ENCODE assay signal across 8 mouse cellular contexts in the genomic region with DNA sequence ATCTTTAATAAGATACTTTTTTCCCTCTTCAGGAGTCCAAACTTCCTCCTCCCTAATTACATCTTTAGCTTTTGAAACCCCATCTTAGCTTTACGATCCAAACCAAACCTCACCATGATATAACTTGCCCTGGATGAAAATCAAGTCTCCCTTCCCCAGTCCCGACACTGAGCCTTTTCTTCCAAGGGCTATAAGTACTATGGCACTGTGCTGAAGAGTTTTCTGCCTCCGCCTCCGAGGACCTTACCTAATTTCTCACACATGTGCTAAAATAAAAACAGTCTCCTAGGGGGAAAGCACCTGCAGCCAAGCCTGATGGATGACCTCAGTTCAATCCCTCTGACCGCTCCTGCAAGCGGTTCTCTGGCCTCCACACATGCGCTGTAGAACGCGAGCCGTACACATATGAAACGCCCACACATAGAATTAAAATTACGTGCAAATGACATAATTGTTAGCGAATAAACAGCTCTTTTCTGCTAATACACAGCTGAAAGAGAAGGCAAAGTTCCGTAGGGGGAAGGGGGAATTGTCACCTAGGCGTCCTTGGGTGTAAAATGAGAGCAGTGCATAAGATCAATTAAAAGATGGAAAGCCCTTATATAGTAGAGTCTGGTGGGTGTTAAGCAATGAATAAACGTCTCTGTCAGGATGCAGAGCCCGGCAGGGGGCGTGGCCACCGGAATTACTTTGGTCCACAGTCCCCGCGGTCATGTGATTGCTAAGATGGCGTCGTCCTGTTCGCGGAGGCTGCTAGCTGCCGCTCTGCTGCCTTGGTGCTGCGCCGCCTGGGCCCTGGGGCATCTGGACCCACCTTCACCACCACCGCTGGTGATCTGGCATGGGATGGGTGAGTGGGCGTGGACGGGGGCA. TPM values are rescaled to one million over a fixed set of nuclear protein-coding genes. Genes with fewer than 3 reads are reported as not detected.
A peak's percentile ranks its signal among the peaks of the same experiment; 100 is the strongest.
DNase-seq lines count a peak whose midpoint lies in the region; ATAC-seq lines count a peak whose summit lies in the region.

A gene (plus strand): TSS at position 713 of the 873 bp plus-strand sequence.

- peak within 1 kb of the TSS; percentile 89 for H3K4me3 ChIP-seq in heart, embryonic 13.5 days
- H3K4me3 ChIP-seq in liver, embryonic 12.5 days, result peak within 1 kb of the TSS; percentile 68
- peak within 1 kb of the TSS; percentile 88 for H3K4me3 ChIP-seq in stomach, embryonic 15.5 days (replicated peaks)

- peak; percentile 92 for ATAC-seq in erythroid progenitor cell, adult 5-6 weeks (replicated peaks; ENCODE audit: low FRiP score, poor library complexity, severe bottlenecking)
- ATAC-seq in heart, embryonic 13.5 days (ENCODE audit: extremely low read depth, insufficient number of reproducible peaks, low FRiP score, low TSS enrichment), result peak; percentile 75; the same call in 1 of the 2 replicates
- ATAC-seq in liver, embryonic 12.5 days, result peak; percentile 91
- ATAC-seq in stomach, embryonic 15.5 days (ENCODE audit: insufficient read depth, low FRiP score, low read depth), result peak; percentile 88

- peak within 1 kb of the TSS; percentile 94 for H3K4me2 ChIP-seq in heart, embryonic 13.5 days
- H3K4me2 ChIP-seq in liver, embryonic 12.5 days, result peak within 1 kb of the TSS; percentile 80
- H3K4me2 ChIP-seq in stomach, embryonic 15.5 days, result peak within 1 kb of the TSS; percentile 87

- peak within 1 kb of the TSS; percentile 90 for H3K9ac ChIP-seq in heart, embryonic 13.5 days
- peak within 1 kb of the TSS; percentile 67 for H3K9ac ChIP-seq in liver, embryonic 12.5 days
- H3K9ac ChIP-seq in stomach, embryonic 15.5 days, result peak within 1 kb of the TSS; percentile 69

- peak; percentile 91 for DNase-seq in CD4-positive helper T cell, adult 2 months (ENCODE audit: low read depth, low spot score)
- peak; percentile 85 for DNase-seq in brain, embryonic 18.5 days (ENCODE audit: low read depth, low spot score)
- peak; percentile 94 for DNase-seq in kidney, postnatal 10 days
- peak; percentile 77 to 86 for DNase-seq in natural killer cell, adult 2 months (ENCODE audit: low spot score in 2 of 2)

- no peaks in the 10 kb centered on the region for H3K9me3 ChIP-seq in heart, embryonic 13.5 days
- H3K9me3 ChIP-seq in liver, embryonic 12.5 days (replicated peaks), result no peaks in the 10 kb centered on the region
- H3K9me3 ChIP-seq in stomach, embryonic 15.5 days, result no peaks in the 10 kb centered on the region

- WGBS in heart, embryonic 13.5 days, result 6% methylated on average over 31 of the region's 31 CpGs
- WGBS in liver, embryonic 12.5 days (ENCODE audit: insufficient replicate concordance), result 6% methylated on average over 31 of the region's 31 CpGs
- 4% methylated on average over 31 of the region's 31 CpGs for WGBS in stomach, embryonic 15.5 days

- H3K27ac ChIP-seq in heart, embryonic 13.5 days (replicated peaks), result peak within 1 kb of the TSS; percentile 74
- H3K27ac ChIP-seq in liver, embryonic 12.5 days, result peak within 1 kb of the TSS; percentile 50
- peak within 1 kb of the TSS; percentile 57; the same call in 1 of the 2 replicates for H3K27ac ChIP-seq in stomach, embryonic 15.5 days

- peaks cover 28% of the 10 kb centered on the region for H3K4me1 ChIP-seq in heart, embryonic 13.5 days
- H3K4me1 ChIP-seq in liver, embryonic 12.5 days, result peaks cover 16% of the 10 kb centered on the region
- 0 out of 2 replicates have a peak, but pooled peaks cover 6% of the 10 kb centered on the region for H3K4me1 ChIP-seq in stomach, embryonic 15.5 days

- peaks cover under 1% of the 10 kb centered on the region; the same call in 1 of the 2 replicates for H3K36me3 ChIP-seq in heart, embryonic 13.5 days
- 0 out of 2 replicates have a peak, but pooled peaks cover 1% of the 10 kb centered on the region for H3K36me3 ChIP-seq in liver, embryonic 12.5 days
- H3K36me3 ChIP-seq in stomach, embryonic 15.5 days, result no peaks in the 10 kb centered on the region

- no peaks in the 10 kb centered on the region for H3K27me3 ChIP-seq in heart, embryonic 13.5 days (replicated peaks)
- no peaks in the 10 kb centered on the region for H3K27me3 ChIP-seq in liver, embryonic 12.5 days (replicated peaks)
- no peaks in the 10 kb centered on the region for H3K27me3 ChIP-seq in stomach, embryonic 15.5 days (replicated peaks)

RNA-seq across cellular contexts. Expression of the gene that starts here (rescaled TPM):
- 15.1 and 39.3 TPM in 2 replicates for total RNA-seq in erythroid progenitor cell, adult 5-6 weeks (2015; ENCODE audit: low replicate concordance)
- total RNA-seq in erythroid progenitor cell, adult 5-6 weeks (2017; ENCODE audit: low replicate concordance), result 6.9 and 12.6 TPM in 2 replicates
- polyA plus RNA-seq in heart, embryonic 13.5 days (2015; fragmentation: Nextera tagmentation; extraction: Ambion mirVana), result 61.2 and 65.4 TPM in 2 replicates
- polyA plus RNA-seq in liver, embryonic 12.5 days (2016; fragmentation: Nextera tagmentation; extraction: Ambion mirVana), result 25.0 and 26.0 TPM in 2 replicates
- 73.9 and 80.4 TPM in 2 replicates for polyA plus RNA-seq in stomach, embryonic 15.5 days (2015; fragmentation: Nextera tagmentation; extraction: Ambion mirVana)

Comparison
In these comparisons a context has a peak if more than half of its experiments do, and no peak if none do; other contexts are left out.
1. Peak in every context shown above with its lines: DNase-seq, ATAC-seq, H3K4me3 ChIP-seq and H3K27ac ChIP-seq.